Mouse (Mus musculus) bone marrow, adult 2 months (tissue): ENCODE measurements around the gene Dnajc15.

Experiments used
- CTCF ChIP-seq: fragments of 200-500 bp; IDR thresholded peaks from 2 replicates; pipeline ENCODE4 v1.5.1; 2011; ENCODE audit warnings: low read length, control low read depth; ENCODE audit not compliant: control insufficient read depth, insufficient read depth
- POLR2A ChIP-seq: fragments of 200-500 bp; IDR thresholded peaks from 2 replicates; pipeline ENCODE4 v1.6.1; 2011; ENCODE audit warnings: low read depth, mild to moderate bottlenecking, control low read depth, low read length, borderline replicate concordance; ENCODE audit not compliant: control insufficient read depth

GRCm38 (mm10) chr14:77773331-77773730 lies 101.6 kb downstream of the Dnajc15 start:
- TF ChIP-seq POLR2A (no peak), CTCF (no peak)
